Mouse (Mus musculus) MEL (cell line): Measurements from ENCODE around the gene Ten1.

Source experiments
- CHD2 ChIP-seq: IDR thresholded peaks from 2 replicates; pipeline ENCODE4 v1.6.1; 2011; ENCODE audit warnings: low read length, improper control_type of control experiment
- CTCF ChIP-seq, 3 experiments: IDR thresholded peaks in 2 of 3; conservative IDR thresholded peaks in 1 of 3; 2 replicates each; pipeline ENCODE4 v1.5.1; 2011 to 2012; ENCODE audit warnings: low read length in 3 of 3, low read depth in 2 of 3, mild to moderate bottlenecking in 2 of 3, improper control_type of control experiment in 1 of 3, inconsistent platforms in 1 of 3, mixed read lengths in 1 of 3, moderate library complexity in 1 of 3; ENCODE audit not compliant: control insufficient read depth in 1 of 3, insufficient read depth in 1 of 3, poor library complexity in 1 of 3, severe bottlenecking in 1 of 3
- EP300 ChIP-seq, 2 experiments: IDR thresholded peaks; 2 replicates each; pipeline ENCODE4 v1.6.1; 2011; ENCODE audit warnings: improper control_type of control experiment in 2 of 2, low read length in 2 of 2, low read depth in 1 of 2, mild to moderate bottlenecking in 1 of 2
- JUND ChIP-seq: IDR thresholded peaks from 2 replicates; pipeline ENCODE4 v1.6.1; 2011; ENCODE audit warnings: low read depth, mild to moderate bottlenecking, improper control_type of control experiment, low read length
- MAZ ChIP-seq: IDR thresholded peaks from 2 replicates; pipeline ENCODE4 v1.6.1; 2012; ENCODE audit warnings: low read depth, mild to moderate bottlenecking, inconsistent platforms, low read length, improper control_type of control experiment
- MXI1 ChIP-seq: IDR thresholded peaks from 2 replicates; pipeline ENCODE4 v1.6.1; 2011; ENCODE audit warnings: mild to moderate bottlenecking, low read depth, low read length, improper control_type of control experiment
- MYC ChIP-seq: IDR thresholded peaks from 2 replicates; pipeline ENCODE4 v1.6.1; 2011; ENCODE audit warnings: low read depth, mild to moderate bottlenecking, low read length, improper control_type of control experiment, moderate library complexity

DNA sequence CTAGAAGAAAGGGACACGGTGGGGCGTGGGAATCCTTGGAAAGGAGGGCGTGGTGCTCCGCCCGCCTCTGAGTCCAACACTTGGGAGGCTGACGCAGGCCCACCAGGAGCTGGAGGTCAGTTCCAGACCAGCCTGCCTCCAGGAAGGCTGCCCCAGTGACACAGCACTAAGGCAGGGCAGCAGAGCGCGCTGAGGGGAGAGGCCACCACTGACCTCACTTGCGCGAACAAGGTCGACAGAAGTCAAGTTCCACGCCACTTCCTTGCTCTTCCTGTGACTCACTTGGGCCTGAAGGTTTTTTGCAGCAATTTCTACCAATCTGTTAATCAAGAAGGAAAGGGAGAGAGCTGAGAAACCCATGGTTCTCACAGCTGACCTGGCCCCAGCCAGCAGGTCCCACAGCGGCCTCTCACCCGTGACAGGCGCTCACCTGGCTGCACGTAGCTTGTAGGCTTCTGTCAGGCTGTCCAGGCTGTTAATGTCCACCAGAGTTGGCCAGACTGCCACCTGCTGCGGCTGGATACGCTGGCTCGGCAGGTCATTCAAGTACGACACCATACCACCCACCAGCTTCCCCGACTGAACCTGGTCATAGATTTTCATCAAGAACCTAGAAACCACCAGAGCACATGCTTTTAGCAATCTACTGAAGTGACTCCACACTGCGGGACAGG lies 23.7 kb upstream of the Ten1 start:
- TF ChIP-seq JUND = no peak
- TF ChIP-seq EP300 (IDR thresholded peaks at IDR 0.05; ENCODE audit: low read depth in 1 of 2, low read length in 2 of 2) = no peak
- no peak for TF ChIP-seq CTCF (IDR thresholded peaks at IDR 0.05 in 2 of 3, conservative IDR thresholded peaks at IDR 0.05 in 1 of 3; ENCODE audit: control insufficient read depth in 1 of 3, insufficient read depth in 1 of 3, low read depth in 2 of 3, low read length in 3 of 3, poor library complexity in 1 of 3, severe bottlenecking in 1 of 3)
- no peak for TF ChIP-seq MXI1
- TF ChIP-seq MYC = no peak
- no peak for TF ChIP-seq CHD2
- no peak for TF ChIP-seq MAZ
